Mouse (Mus musculus) heart, adult 2 months (tissue): ENCODE results near the gene Ammecr1.

Experiments used
- CTCF ChIP-seq: fragments of 200-600 bp; IDR thresholded peaks from 2 replicates; pipeline ENCODE4 v1.8.1; 2022; ENCODE audit warnings: antibody characterized with exemption, mild to moderate bottlenecking, moderate library complexity
- POLR2A ChIP-seq: fragments of 200-500 bp; IDR thresholded peaks from 2 replicates; pipeline ENCODE4 v1.6.1; 2011; ENCODE audit warnings: mild to moderate bottlenecking, low read depth, low read length, control low read depth; ENCODE audit not compliant: insufficient read depth

DNA sequence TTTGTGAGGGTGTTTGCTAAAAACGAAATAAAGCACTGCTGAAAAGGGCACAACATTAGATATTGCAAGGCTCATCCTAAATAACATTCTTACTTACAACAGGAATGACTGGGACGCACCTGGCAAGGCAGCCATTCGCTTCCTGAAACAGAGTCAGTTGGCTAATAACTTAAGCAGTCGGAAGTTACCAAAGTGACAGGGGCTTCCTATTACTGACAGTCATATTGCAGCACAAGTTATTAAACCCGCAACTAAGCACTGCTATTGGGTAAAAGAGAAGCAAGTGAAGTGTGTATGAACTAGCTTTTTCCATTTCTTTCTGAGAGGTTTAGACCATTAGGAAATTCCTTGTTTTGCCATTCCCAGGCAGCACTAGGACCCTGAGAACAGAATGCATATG is 84.3 kb downstream of the Ammecr1 start:
- no peak for TF ChIP-seq POLR2A
- no peak for TF ChIP-seq CTCF
